Mouse (Mus musculus): ENCODE measurements at regions not wholly inside any gene's neighbourhood (a gene's known extent, or its start where the extent isn't known, plus 50 kb on each side); places are given as distances from the start of the nearest gene placed in this dataset.

- intact Hi-C loops (cut with DNase I) = no loop called here
Observed at GRCm38 (mm10) chr3:40123558-40124236, 407.4 kb upstream of the Intu start.

GRCm38 (mm10) chr3:40126903-40127302 lies 404.2 kb upstream of the Intu start:
- intact Hi-C loops (cut with DNase I) = no loop called here
- no peak for DNase-seq

More at GRCm38 (mm10) chr3:40123558-40124236, 407.4 kb upstream of the Intu start:
- DNase-seq = no peak

- intact Hi-C loops (cut with DNase I) = no loop called here
- no peak for DNase-seq
Observed at GRCm38 (mm10) chr3:40130858-40131584, 400.1 kb upstream of the Intu start.

GRCm38 (mm10) chr3:40138671-40139070 lies 392.4 kb upstream of the Intu start:
- no peak for DNase-seq
- intact Hi-C loops (cut with DNase I) = no loop called here

DNA sequence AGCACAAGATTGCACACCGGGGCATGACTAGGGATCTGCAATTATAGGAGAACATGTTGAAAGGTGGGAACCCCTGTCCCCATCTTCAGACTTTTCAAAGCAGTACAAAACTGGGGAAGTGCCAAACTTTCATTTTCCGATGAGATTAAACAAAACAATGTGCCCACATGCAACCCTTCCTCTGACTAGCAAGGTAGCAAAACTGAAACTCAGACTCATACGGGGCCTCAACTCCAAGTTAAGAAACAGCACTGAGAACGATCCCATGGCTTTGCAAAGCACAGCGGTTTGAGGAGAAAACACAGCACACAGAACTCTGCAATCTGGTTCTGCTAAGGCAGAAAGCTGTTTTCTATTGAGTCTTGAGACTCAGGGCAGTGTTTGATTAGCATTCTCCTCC lies 388.9 kb upstream of the Intu start:
- DNase-seq = no peak
- intact Hi-C loops (cut with DNase I) = no loop called here

DNA sequence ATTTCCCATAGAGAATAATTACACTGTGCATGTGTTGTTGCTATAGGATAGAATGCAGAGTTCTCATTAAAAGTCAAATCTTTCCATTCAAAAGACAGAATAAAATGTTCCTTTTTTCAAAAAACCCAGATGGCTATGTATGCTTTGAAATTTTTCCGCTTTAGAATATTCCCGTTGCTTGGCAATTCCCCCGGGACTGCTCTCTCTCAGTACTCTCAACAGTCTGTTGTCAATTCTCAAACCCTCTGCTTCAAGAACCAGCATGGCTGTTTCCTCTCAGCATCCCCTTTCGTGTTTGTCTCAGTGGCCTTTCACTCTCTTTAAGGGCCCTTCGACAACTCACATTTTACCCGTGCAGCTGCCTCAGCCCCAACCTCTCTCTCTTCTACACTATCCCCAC lies 372.5 kb upstream of the Intu start:
- intact Hi-C loops (cut with DNase I) = no loop called here
- no peak for DNase-seq

DNA sequence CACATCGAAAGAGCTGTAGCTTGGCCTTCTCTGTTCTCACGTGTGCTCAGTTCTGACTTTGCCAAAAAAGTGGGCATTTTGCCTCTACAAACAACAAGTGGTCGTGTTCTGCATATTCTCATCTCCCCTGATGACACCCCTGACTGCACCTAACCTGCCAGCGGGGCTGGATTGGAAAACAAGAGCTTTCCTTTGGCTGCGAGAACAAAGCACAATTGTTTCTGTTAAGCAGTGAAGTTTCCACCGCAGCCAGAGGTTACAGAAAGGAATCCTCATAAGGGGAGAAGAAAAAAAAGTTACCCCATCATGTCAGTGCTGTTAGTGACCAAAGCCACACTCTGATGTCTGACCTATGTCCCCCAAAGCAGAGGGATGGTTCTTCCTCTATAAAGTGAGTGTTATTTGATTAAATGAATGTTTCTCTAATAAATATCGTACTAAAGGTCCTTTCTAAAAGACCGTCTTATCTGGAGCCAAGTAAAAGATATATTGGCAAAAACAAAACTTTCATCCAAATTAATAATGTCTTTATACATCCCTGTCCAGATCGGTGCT lies 371.4 kb upstream of the Intu start:
- intact Hi-C loops (cut with DNase I) = no loop called here
- DNase-seq = no peak

DNA sequence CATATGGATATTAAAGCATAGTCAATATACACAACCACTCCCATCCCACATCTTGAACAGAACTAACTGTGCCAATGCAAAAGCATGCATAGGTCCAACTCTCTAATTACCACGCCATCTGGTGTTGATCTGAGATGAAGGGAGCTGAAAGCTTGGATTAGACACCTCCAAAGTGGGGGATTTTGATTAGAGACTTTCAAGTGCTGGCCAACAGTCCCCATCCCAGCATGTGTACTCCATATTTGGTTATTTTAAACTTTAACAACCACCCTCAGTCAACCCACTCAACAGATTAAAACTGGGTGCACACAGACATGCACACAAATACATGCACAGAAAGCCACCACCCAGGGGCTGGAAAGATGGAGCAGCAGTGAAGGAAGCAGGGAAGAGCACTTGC lies 366.9 kb upstream of the Intu start:
- DNase-seq = no peak
- intact Hi-C loops (cut with DNase I) = no loop called here

GRCm38 (mm10) chr3:40167970-40168626 lies 363.0 kb upstream of the Intu start:
- DNase-seq = no peak
- intact Hi-C loops (cut with DNase I) = no loop called here

GRCm38 (mm10) chr3:40169590-40169989 lies 361.5 kb upstream of the Intu start:
- intact Hi-C loops (cut with DNase I) = no loop called here
- no peak for DNase-seq

DNA sequence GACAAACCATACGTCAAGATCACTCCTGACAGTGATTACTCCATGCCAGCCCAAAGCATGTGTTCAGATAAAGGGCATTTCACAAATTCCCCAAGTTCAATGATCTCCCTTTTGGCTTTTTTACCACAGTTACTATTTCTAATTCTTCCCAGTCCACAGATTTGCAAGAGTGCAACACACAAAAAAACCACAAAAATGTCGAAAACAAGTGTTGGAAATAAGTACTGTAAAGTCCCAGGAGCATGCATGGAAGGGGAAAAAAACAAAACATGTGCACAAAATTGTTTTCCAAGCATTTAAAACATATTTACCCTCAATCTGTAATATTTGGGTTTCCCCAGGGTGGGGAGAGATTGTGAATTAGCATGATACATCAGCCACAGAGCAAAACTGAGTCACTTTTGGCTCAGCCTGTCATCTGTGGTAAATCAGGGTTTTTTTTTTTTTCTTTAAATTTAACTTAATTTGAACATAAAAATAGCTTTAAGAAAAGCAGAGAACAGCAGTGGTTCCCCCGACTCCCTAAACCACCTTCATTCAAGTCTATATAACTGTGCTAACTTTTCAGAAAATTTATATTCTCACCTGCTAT lies 351.3 kb upstream of the Intu start:
- intact Hi-C loops (cut with DNase I) = no loop called here
- DNase-seq = no peak

DNA sequence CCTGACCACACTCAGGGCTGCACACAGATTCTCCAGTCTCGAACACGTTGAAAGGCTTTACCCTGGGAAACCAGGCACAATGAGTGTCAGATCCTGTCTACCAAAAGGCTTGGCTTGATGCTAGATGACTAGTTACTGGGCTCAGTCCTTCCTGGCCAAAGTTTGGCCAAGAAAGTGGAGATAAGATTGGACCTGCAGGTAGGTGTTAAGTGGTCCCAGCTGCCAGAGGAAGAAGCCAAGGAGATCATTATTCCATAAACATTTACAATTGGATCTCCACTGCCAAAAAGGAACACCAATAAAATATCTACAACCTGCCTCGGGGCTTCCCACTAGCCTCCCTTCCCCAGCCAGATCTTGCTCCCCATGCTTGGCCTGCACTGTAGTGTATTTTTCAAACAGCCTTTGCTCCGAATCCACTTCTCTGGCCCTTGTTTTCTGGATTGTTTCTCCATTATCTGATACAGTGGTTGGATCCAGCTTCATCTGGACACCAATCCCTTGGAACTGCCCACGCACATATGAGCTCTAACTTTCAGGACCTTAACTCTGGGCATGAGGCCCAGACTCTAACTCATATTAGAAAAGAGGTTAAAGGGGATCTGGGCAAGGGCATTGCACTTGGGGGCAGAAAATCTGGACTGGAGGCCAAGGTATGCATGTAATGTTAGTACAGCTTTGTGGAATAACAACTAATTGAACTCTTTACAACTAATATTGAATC lies 345.3 kb upstream of the Intu start:
- no peak for DNase-seq
- intact Hi-C loops (cut with DNase I) = no loop called here

- DNase-seq = no peak
- intact Hi-C loops (cut with DNase I) = no loop called here
Observed at GRCm38 (mm10) chr3:40189529-40189928, 341.6 kb upstream of the Intu start.

DNA sequence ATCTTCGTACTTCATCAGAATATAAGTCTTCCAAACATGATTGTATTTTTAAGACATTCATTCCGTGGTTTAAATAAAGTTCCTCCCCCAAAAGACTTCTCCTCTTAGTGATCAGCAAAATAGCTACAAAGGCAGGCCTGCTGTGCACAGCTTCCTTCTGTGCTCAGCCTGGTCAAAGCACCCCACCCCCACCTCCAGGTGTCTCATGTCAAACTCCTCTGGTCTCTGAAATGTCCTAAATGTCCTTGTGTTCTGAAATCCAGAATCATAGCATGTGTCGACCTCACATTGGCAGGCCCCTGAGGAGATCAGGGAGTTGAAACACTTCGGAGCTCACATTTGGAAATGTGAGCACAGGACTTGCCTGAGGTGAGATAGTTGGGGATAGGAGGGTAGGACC lies 341.1 kb upstream of the Intu start:
- DNase-seq = no peak
- intact Hi-C loops (cut with DNase I) = no loop called here

GRCm38 (mm10) chr3:40200174-40200573 lies 330.9 kb upstream of the Intu start:
- DNase-seq = no peak
- intact Hi-C loops (cut with DNase I) = no loop called here

- no peak for DNase-seq
- intact Hi-C loops (cut with DNase I) = no loop called here
Observed at GRCm38 (mm10) chr3:40206326-40206725, 324.8 kb upstream of the Intu start.

- DNase-seq = no peak
- intact Hi-C loops (cut with DNase I) = no loop called here
Observed at GRCm38 (mm10) chr3:40211793-40212192, 319.3 kb upstream of the Intu start.

GRCm38 (mm10) chr3:40226772-40227171 lies 304.3 kb upstream of the Intu start:
- intact Hi-C loops (cut with DNase I) = no loop called here
- no peak for DNase-seq

DNA sequence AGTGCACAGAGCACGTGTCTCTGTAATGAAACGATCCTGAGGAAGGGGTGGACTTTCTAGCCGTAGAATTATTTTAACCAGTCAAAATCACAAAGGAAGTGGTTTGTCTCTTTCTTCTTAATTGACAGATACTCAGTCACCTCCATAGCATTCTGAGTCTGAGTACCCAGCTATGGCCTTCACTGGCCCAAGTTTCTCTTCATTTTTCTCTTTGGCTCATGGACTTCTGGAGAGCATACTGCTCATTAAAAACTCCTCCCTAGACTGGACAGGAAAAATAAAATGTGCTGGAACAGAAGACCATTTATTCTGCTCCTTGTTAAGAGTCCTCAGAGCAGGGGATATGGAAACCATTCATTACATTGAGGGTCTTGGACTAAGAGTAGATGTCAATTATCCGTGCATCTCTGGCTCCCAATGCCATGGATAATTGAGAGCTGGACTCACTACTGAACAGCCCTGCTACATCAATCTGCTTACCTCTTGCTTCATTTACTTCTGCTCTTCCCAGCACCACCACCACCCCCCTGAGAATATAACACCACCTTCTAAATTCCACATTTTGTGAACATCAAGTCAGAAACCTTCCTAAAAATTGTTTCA lies 287.5 kb upstream of the Intu start:
- intact Hi-C loops (cut with DNase I) = no loop called here
- no peak for DNase-seq

DNA sequence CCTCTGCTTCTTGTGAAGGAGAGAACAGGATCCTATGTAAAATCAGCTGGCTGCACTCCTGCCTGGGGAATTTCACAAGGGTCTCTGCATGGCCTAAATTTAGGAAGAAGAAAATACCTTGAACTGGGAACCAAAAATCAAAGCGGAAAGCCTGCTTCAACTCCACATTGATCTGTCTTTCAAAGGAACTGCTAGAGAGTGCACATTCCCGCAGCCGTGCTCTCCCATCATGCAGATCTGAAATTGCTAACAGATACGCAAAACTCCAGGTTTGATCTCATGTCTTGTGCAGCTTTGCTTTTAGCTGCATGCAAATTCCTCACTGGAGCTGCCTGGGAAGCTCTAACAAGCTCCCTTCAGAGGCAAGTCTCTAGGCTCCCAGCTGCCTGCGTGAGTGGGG lies 276.7 kb upstream of the Intu start:
- intact Hi-C loops (cut with DNase I) = no loop called here
- no peak for DNase-seq
